Mouse (Mus musculus): ENCODE measurements around the gene Scrt2.

DNA sequence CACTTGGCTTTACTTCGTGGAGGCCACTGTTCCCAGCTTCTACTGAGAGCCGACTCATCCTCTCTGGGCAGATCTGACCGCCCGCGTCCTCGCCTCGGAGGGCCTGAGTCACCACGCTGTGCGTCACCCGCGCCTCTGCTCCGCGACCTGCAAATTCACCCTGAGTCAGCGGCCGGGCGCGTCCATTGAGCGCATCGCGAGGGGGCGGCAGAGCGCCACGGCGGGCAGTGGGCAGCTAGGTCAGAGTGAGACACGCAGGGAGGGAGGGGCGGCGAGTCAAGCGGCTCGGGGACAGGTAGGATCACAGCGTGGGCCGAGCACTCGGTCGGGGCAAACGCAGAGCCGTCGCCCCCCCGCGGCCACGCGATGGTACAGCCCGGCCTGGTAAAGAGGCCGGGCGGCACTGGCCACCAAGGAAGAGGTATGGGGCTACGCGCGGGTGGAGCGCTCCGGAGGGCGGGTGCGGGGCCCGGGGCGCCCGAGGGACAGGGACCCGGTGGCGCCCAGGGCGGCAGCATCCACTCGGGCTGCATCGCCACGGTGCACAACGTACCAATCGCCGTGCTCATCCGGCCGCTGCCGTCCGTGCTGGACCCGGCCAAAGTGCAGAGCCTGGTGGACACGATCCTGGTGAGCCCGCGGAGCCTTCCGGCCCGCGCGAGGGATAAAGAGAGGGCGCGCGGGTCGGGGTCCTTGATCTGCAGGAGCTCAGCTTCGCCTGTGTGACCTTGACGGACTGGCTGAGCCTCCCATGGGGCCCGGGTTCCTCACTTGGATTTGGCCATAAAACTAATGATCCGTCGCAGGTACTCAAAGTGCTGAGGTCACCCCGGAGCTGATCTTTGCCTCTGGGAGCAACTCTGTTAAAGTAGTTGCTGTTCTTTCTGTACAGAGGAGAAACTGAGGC is 24.2 kb downstream of the Scrt2 start, which contains the start of gene Srxn1:
- TF ChIP-seq CTCF (IDR thresholded peaks at IDR 0.05; ENCODE audit: low read depth, low read length) (no peak), POLR2AphosphoS5 (IDR thresholded peaks at IDR 0.05; ENCODE audit: insufficient replicate concordance, low read depth, low read length) (no peak), GATA2 (IDR thresholded peaks at IDR 0.05; ENCODE audit: borderline replicate concordance, low read depth, low read length) (no peak)
